Mouse (Mus musculus): ENCODE results near the gene Abhd6. TPM values are rescaled to one million over a fixed set of nuclear protein-coding genes. Genes with fewer than 3 reads are reported as not detected.

Gene Abhd6
- polyA plus RNA-seq (2015; fragmentation: Nextera tagmentation; extraction: Ambion mirVana), result 13.5 and 14.0 TPM in 2 replicates

DNA sequence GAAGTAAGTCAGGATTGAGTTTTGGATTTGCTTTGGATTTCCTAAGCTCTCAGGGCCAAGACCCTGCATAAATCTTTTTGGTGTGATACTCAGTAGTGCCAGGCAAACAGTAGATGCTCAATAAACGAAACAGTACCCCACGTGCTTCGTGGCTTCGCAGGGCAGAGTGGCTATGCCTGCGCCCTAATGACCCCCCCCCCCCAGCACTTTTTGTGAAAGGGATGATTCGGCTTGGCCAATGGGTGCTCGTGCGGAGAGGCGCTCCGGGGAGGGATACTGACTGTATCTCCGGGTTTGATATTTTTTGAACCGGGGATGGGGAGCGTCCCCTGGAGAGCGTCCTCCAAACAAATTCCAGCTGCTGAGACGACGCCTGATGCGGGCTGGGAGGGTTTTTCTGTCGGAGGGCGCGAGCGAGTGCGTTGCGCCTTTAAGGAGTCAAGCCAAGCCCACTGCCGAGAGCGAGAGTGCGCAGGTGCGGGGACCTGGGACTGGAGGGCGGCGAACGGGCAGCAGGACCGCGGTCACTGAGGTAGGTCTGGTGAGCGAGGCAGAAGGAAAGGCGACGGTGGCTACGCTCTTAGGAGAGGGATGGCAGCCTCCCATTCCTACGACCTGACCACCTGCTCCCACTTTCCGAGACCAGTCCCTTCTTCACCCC, at the start of gene Abhd6:
Abhd6 (plus strand) TSS at position 471 of the 661 bp plus-strand sequence.
- Histone ChIP-seq H3K27ac (peak within 1 kb of the TSS; percentile 14; the same call in 1 of the 2 replicates), H3K4me1 (replicated peaks) (peaks cover 3% of the 10 kb centered on the region; the same call in 1 of the 2 replicates), H3K9ac (peak within 1 kb of the TSS; percentile 46), H3K4me2 (replicated peaks) (peak within 1 kb of the TSS; percentile 88), H3K9me3 (no peaks in the 10 kb centered on the region), H3K27me3 (replicated peaks) (peaks cover 11% of the 10 kb centered on the region), H3K4me3 (replicated peaks) (peak within 1 kb of the TSS; percentile 55), H3K36me3 (no peaks in the 10 kb centered on the region)
- 1% methylated on average over 38 of the region's 38 CpGs for WGBS
- peak; percentile 92 for ATAC-seq

DNA sequence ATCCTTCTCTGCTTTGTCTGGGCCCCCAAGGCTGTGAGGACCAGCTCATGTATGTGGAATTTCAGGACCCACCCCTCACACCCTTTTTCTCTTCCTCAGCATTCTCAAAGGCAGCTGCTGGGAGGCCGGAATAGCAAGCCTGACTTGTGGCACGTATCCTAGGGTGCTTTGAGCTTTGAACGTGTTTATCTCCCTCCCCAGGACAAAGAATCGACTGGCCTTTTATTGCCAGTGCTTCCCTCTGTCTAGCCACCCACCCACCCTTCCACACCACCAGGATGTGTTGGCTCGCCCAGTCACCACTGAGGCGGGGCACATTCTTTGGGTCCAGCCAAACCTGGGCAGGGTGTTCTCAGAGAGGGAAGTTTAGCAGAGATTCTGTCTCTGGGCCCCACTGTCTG, 48.6 kb upstream of the Abhd6 start:
- WGBS, result 34% methylated on average over 6 of the region's 6 CpGs
- Histone ChIP-seq H3K9ac (no peak overlapping the region), H3K36me3 (peaks cover 16% of the 10 kb centered on the region; the same call in 1 of the 2 replicates), H3K27ac (peak overlapping the region; percentile 78), H3K27me3 (replicated peaks) (no peaks in the 10 kb centered on the region), H3K4me3 (replicated peaks) (no peak overlapping the region), H3K4me2 (replicated peaks) (no peak overlapping the region), H3K4me1 (replicated peaks) (peaks cover 24% of the 10 kb centered on the region; the same call in 1 of the 2 replicates), H3K9me3 (no peaks in the 10 kb centered on the region)
- ATAC-seq, result peak; percentile 83

DNA sequence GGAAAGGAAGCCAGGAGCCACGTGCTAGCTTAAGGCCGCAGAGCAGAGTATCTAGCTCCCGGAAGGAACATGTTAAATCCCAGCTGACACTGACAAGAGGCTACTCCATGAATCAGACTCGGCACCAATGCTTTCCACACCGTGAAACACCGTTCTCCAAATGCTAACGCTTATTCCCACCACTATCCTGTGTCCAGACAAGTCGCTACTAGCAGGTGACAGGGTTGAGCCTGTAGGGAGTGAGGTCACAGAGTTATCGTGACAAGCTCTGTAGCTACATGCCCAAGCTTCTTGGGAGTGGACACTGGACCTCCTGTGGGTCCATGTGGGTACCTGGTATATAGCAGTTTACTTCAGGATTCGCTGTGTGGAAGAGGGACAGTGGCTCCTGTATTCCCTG, 46.3 kb upstream of the Abhd6 start:
- no peak overlapping the region for H3K27ac ChIP-seq
- ATAC-seq, result no peak
- H3K4me1 ChIP-seq (replicated peaks), result peaks cover 25% of the 10 kb centered on the region
- H3K4me2 ChIP-seq (replicated peaks), result no peak overlapping the region
- WGBS, result 69% methylated on average over 10 of the region's 10 CpGs
- no peaks in the 10 kb centered on the region for H3K27me3 ChIP-seq (replicated peaks)
- H3K9me3 ChIP-seq, result no peaks in the 10 kb centered on the region
- H3K4me3 ChIP-seq (replicated peaks), result no peak overlapping the region
- no peak overlapping the region for H3K9ac ChIP-seq
- 0 out of 2 replicates have a peak, but pooled peaks cover 3% of the 10 kb centered on the region for H3K36me3 ChIP-seq

DNA sequence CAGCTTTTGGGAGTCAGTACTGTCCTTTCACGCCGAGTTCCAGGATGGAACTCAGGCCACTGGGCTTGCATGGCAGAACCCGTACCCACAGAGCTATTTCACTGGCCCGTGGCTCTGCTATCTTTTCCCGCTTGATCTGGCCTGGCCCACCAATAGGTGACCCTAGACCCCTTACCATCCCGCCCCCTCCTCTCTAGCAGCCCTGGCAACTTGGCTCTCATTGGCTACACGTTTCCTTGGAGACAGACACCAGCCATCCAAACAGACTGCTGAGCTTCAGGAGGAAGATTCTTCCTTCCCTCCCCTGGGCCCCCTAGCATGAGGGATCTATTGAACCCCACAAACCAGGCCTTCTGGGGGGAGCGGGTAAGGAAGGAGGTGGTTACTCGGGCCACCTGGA, 45.7 kb upstream of the Abhd6 start, which contains the start of gene Gm45521:
Gm45521 (plus strand) TSS at position 240 of the 400 bp plus-strand sequence.
- no peak within 1 kb of the TSS for H3K27ac ChIP-seq
- 62% methylated on average over 9 of the region's 9 CpGs for WGBS

DNA sequence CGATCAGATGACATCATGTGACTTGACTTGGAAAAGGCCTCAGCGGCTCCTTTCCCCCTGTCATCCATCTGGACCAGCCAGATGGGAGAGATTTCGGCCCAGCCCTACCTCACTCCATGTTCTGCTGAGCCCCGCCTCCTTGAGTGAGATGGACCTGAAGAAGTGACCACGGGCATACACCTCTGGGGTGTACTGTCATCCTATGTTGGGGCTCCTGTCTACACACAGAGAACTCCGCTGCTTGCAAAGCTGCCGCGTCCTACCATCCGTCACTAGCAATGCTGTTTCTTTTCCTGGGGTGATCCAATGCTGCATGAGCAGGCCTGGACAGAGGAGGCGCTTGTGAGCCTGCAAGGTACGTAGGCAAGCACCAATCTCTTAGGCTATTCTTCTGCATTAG, 42.1 kb upstream of the Abhd6 start:
- H3K27me3 ChIP-seq (replicated peaks), result no peaks in the 10 kb centered on the region
- no peak overlapping the region for H3K4me2 ChIP-seq (replicated peaks)
- no peak overlapping the region for H3K9ac ChIP-seq
- no peaks in the 10 kb centered on the region for H3K9me3 ChIP-seq
- no peak; the same call in 1 of the 2 replicates for ATAC-seq
- no peaks in the 10 kb centered on the region for H3K36me3 ChIP-seq
- H3K27ac ChIP-seq, result no peak overlapping the region
- peaks cover 14% of the 10 kb centered on the region for H3K4me1 ChIP-seq (replicated peaks)
- WGBS, result 72% methylated on average over 11 of the region's 11 CpGs
- H3K4me3 ChIP-seq (replicated peaks), result no peak overlapping the region

More for the DNA sequence above, 45.7 kb upstream of the Abhd6 start, which contains the start of gene Gm45521:
- no peaks in the 10 kb centered on the region for H3K9me3 ChIP-seq
- H3K4me2 ChIP-seq (replicated peaks), result no peak within 1 kb of the TSS
- no peak within 1 kb of the TSS for H3K9ac ChIP-seq
- no peak for ATAC-seq
- H3K4me1 ChIP-seq (replicated peaks), result peaks cover 27% of the 10 kb centered on the region
- no peaks in the 10 kb centered on the region for H3K27me3 ChIP-seq (replicated peaks)
- no peaks in the 10 kb centered on the region for H3K36me3 ChIP-seq
- no peak within 1 kb of the TSS for H3K4me3 ChIP-seq (replicated peaks)

DNA sequence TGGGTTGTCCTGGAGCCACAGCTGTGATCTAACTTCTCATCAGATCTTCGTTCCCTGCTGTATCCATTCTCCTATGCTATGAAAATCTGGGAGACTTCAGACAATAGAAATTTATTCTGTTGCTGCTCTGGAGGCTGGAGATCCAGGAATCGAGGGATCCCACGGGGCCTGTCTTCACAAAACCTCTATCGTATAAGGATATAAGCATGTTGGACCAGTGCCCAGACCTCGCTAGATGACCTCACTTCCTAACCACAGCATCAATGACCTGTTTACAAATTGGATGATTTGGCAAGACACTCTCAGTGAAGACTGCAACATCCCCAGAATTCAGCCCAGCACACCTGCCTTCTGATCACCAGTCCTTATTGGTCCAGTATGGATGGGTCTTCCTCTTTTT, 41.0 kb upstream of the Abhd6 start:
- Histone ChIP-seq H3K4me1 (replicated peaks) (peaks cover 14% of the 10 kb centered on the region), H3K27ac (no peak overlapping the region), H3K4me2 (replicated peaks) (no peak overlapping the region), H3K4me3 (replicated peaks) (no peak overlapping the region), H3K36me3 (no peaks in the 10 kb centered on the region), H3K9ac (no peak overlapping the region), H3K9me3 (no peaks in the 10 kb centered on the region), H3K27me3 (replicated peaks) (no peaks in the 10 kb centered on the region)
- 45% methylated on average over 5 of the region's 5 CpGs for WGBS
- ATAC-seq, result no peak

DNA sequence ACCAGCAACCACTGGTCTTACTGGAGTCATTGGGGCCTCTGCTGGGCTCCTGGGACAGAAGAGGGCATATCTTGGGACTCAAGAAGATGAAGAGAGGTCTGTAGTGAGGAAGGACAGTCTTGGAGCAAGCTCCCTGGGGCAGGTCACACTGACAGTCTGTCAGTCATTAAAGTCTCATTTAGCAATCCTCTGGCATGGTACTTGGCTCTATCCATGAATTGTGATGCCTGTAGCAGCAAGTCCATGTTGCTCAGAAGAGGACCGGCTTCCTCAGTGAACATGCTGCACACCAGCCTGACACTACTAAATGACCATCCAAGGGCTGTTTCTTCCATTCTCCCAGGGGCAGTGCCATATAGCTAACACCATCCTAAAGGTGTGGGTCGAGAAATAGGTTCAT, 40.1 kb upstream of the Abhd6 start:
- Histone ChIP-seq H3K9me3 (no peaks in the 10 kb centered on the region), H3K9ac (no peak overlapping the region), H3K27me3 (replicated peaks) (no peaks in the 10 kb centered on the region), H3K4me3 (replicated peaks) (no peak overlapping the region), H3K4me2 (replicated peaks) (no peak overlapping the region), H3K36me3 (no peaks in the 10 kb centered on the region), H3K4me1 (replicated peaks) (peaks cover 14% of the 10 kb centered on the region), H3K27ac (no peak overlapping the region)
- WGBS, result 90% methylated on average over 2 of the region's 2 CpGs
- ATAC-seq, result no peak

DNA sequence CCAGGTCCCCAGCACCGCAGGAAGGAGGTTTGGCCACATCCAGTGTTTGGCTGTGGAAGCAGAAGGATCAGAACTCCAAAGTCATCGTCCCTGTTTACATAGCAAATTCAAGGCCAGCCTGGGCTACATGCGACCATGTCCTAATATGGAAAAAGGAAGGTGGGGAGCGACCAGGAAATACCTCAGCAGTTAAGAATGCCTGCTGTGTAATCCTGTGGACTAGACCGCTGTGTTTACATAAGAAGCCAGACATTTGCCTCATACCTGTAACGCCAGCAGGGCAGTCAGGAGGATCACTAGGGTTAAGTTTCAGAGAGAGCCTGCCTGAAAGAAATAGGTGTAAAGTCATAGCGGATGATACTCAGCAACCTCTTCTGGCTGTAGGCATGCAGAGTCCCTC, 39.5 kb upstream of the Abhd6 start:
- peak; percentile 27; the same call in 1 of the 2 replicates for ATAC-seq

DNA sequence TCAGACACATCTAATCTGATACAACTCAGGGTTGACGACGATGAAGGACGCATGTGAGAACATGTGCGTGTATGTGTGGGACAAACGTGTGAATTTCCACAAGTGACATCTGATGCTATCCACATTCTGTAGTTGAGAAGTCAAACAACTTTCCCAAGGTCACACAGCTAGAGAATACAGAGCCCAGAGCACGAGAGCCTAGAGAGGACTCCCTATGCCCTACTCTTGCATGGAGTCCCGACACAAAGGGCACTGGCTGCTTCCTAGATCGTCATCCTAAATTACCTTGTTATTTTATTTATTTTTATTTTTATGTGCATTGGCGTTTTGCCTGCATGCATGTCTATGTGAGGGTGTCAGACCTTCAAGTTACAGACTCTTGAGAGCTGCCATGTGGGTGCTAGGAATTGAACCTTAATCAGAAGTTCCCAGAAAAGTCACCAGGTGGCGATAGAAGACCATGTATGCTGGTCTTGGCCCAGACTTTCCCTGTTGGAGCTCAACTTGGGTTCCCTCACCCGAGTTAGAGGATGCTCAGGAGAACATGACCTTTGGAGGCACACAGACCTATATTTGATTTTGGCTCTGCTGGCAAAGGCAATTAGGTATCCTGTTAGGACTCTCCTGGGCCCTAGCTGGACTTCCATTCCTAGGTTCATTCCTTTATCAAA, 38.3 kb upstream of the Abhd6 start:
- Histone ChIP-seq H3K27ac (no peak overlapping the region), H3K36me3 (no peaks in the 10 kb centered on the region), H3K9me3 (no peaks in the 10 kb centered on the region), H3K4me1 (replicated peaks) (peaks cover 14% of the 10 kb centered on the region), H3K9ac (no peak overlapping the region), H3K4me2 (replicated peaks) (no peak overlapping the region), H3K27me3 (replicated peaks) (no peaks in the 10 kb centered on the region), H3K4me3 (replicated peaks) (no peak overlapping the region)
- 44% methylated on average over 11 of the region's 11 CpGs for WGBS
- peak; percentile 67 for ATAC-seq

More for the DNA sequence above, 39.5 kb upstream of the Abhd6 start:
- H3K9me3 ChIP-seq, result no peaks in the 10 kb centered on the region
- no peak overlapping the region for H3K4me2 ChIP-seq (replicated peaks)
- H3K9ac ChIP-seq, result no peak overlapping the region
- peaks cover 14% of the 10 kb centered on the region for H3K4me1 ChIP-seq (replicated peaks)
- 0 out of 2 replicates have a peak overlapping the region, but pooled peaks have one; percentile 18 for H3K27ac ChIP-seq
- no peaks in the 10 kb centered on the region for H3K36me3 ChIP-seq
- 41% methylated on average over 7 of the region's 7 CpGs for WGBS
- no peaks in the 10 kb centered on the region for H3K27me3 ChIP-seq (replicated peaks)
- no peak overlapping the region for H3K4me3 ChIP-seq (replicated peaks)

DNA sequence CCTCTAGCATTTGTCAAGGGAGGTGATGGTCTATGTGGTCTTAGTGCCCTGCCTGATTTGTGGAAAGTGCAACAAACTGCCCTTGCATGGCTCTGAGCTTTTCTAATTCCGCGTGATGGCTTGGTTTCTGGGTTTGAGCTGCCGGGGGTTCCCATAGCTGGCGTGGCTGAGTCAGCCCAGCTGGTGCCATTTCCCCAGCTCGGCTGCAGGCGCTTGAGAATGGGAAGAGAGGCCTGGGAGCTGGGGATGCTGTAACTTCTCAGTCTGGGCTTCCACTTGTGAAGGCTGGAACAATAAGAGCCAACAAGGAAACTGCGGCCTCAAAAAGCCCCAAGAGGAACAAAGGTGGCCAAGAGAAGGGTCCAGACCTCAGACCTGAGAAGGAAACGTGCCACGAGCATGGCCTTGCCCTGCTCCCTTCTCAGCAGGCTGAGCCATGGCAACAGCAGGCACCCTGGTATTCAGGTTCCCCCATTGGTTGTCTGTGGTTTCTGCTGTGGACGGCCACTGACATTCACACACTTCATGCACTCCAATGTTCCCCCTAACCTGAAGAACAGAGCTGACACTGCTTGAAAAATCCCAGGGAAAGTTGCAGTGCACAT, 30.7 kb upstream of the Abhd6 start:
- 0 out of 2 replicates have a peak, but pooled peaks cover 3% of the 10 kb centered on the region for H3K4me1 ChIP-seq (replicated peaks)
- 45% methylated on average over 10 of the region's 10 CpGs for WGBS
- no peaks in the 10 kb centered on the region for H3K36me3 ChIP-seq
- no peaks in the 10 kb centered on the region for H3K9me3 ChIP-seq
- H3K4me3 ChIP-seq (replicated peaks), result no peak overlapping the region
- no peak overlapping the region for H3K27ac ChIP-seq
- no peak overlapping the region for H3K4me2 ChIP-seq (replicated peaks)
- ATAC-seq, result no peak
- no peaks in the 10 kb centered on the region for H3K27me3 ChIP-seq (replicated peaks)
- no peak overlapping the region for H3K9ac ChIP-seq

DNA sequence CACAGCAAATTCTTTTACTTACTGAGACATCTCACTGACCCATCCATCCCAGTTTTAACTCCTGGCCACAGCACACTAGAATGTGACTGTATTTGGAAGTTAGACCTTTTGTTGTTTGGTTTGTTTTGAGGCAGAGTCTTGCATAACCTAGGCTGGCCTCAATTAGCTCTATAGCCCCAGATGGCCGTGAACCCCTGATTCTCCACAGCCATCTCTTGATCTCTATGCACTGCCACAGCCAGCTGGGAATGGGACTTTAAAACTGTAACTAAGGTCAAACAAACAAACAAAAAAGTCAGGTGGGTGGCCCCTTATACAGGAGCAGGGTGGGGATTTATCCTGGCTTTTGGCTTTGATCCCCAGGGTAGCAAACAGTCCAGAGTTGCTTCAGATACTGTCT, 28.1 kb upstream of the Abhd6 start:
- H3K9ac ChIP-seq, result no peak overlapping the region
- 95% methylated on average over 1 of the region's 1 CpGs for WGBS
- H3K27me3 ChIP-seq (replicated peaks), result no peaks in the 10 kb centered on the region
- no peak overlapping the region for H3K4me2 ChIP-seq (replicated peaks)
- H3K4me3 ChIP-seq (replicated peaks), result no peak overlapping the region
- H3K4me1 ChIP-seq (replicated peaks), result 0 out of 2 replicates have a peak, but pooled peaks cover 3% of the 10 kb centered on the region
- ATAC-seq, result no peak
- no peaks in the 10 kb centered on the region for H3K9me3 ChIP-seq
- no peaks in the 10 kb centered on the region for H3K36me3 ChIP-seq
- H3K27ac ChIP-seq, result no peak overlapping the region

DNA sequence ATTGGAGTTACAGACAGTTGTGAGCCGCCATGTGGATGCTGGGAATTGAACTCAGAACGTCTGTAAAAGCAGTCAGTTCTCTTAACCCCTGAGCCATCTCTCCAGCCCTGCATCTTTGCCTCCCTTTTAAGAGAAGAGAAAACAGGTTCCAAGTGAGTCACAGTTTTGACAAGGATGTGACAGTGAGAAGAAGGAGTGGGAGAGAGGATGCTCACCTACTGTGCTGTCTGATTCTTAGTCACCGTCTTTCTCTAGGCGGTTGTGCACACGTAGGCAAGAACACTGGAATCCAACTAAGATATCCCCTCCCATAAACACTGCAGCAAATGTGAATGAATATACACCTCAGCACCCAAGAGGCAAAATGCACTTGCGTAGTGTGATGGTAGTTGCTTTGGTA, 27.5 kb upstream of the Abhd6 start:
- H3K4me1 ChIP-seq (replicated peaks), result 0 out of 2 replicates have a peak, but pooled peaks cover 3% of the 10 kb centered on the region
- H3K27me3 ChIP-seq (replicated peaks), result no peaks in the 10 kb centered on the region
- no peak for ATAC-seq
- H3K9me3 ChIP-seq, result no peaks in the 10 kb centered on the region
- no peak overlapping the region for H3K4me2 ChIP-seq (replicated peaks)
- no peak overlapping the region for H3K27ac ChIP-seq
- no peak overlapping the region for H3K9ac ChIP-seq
- no peaks in the 10 kb centered on the region for H3K36me3 ChIP-seq
- 83% methylated on average over 6 of the region's 6 CpGs for WGBS
- H3K4me3 ChIP-seq (replicated peaks), result no peak overlapping the region

Measured in intestine, embryonic 15.5 days (tissue).